Mouse (Mus musculus) bone marrow, adult 2 months (tissue): ENCODE data around the gene Itgav. TPM values are rescaled to one million over a fixed set of nuclear protein-coding genes. Genes with fewer than 3 reads are reported as not detected.
"Not testable (repeated sequence)": the region's sequence is repeated elsewhere in the genome, so short reads cannot be mapped to it uniquely, and the experiment has no call there.

Experiments
- H3K27ac ChIP-seq: fragments of 200-500 bp; 2 replicates; pipeline ENCODE4 v1.5.1; 2012; ENCODE audit warnings: low read depth, mild to moderate bottlenecking, control low read depth, inconsistent platforms, low read length; ENCODE audit not compliant: control insufficient read depth, poor library complexity, insufficient read depth
- H3K4me1 ChIP-seq: fragments of 200-500 bp; 2 replicates; pipeline ENCODE4 v1.6.1; 2011; ENCODE audit warnings: low read length; ENCODE audit not compliant: control insufficient read depth, insufficient read depth
- H3K4me3 ChIP-seq: fragments of 200-500 bp; replicated peaks from 2 replicates; pipeline ENCODE3; 2011; ENCODE audit warnings: mild to moderate bottlenecking, low read depth, low read length, control low read depth; ENCODE audit not compliant: control insufficient read depth
- CTCF ChIP-seq: fragments of 200-500 bp; IDR thresholded peaks from 2 replicates; pipeline ENCODE4 v1.5.1; 2011; ENCODE audit warnings: low read length, control low read depth; ENCODE audit not compliant: control insufficient read depth, insufficient read depth
- POLR2A ChIP-seq: fragments of 200-500 bp; IDR thresholded peaks from 2 replicates; pipeline ENCODE4 v1.6.1; 2011; ENCODE audit warnings: low read depth, mild to moderate bottlenecking, control low read depth, low read length, borderline replicate concordance; ENCODE audit not compliant: control insufficient read depth
- WGBS: fragments of 180-500 bp; shearing (Covaris S2); methylation state at CpG from one replicate; pipeline ENCODE4 v1.1.7; 2018; 5-methylcytosine and 5-hydroxymethylcytosine counted together
- polyA plus RNA-seq: library from polyadenylated mRNA; stranded (reverse); fragments of >200 nt; gene quantifications from 2 replicates; pipeline ENCODE4 v1.2.4, GENCODE M21; 2011; ENCODE audit warnings: low replicate concordance; ENCODE audit not compliant: missing spikeins, insufficient read depth, insufficient read length

Itgav gene
- polyA plus RNA-seq, 1 experiment, result 24.7 TPM

DNA sequence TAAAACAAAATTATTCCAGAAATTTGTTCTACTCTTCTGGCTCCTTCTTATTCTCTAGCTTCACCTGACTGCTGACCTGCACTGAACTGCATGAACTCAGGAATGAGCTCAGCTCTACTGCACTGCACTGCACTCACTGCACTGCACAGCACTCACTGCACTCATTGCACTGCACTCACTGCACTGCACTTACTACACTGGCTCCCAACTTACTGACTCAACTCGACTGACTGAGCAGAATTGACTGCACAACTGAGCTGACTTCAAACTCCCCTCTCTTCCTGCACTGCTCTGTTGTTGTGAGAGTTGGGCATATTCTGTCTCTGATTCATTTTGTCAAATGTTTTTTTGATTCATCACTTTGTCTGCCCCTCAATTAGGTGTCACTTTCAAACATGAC lies 24.9 kb upstream of the Itgav start:
- H3K4me1 ChIP-seq, result no peaks in the 10 kb centered on the region; the same call in 1 of the 2 replicates
- no peak overlapping the region for H3K4me3 ChIP-seq
- no peak overlapping the region for H3K27ac ChIP-seq
- TF ChIP-seq POLR2A, result no peak
- TF ChIP-seq CTCF, result no peak
- WGBS, result 27% methylated on average over 1 of the region's 1 CpGs

- H3K4me3 ChIP-seq, result no peak overlapping the region
- no peaks in the 10 kb centered on the region; the same call in 1 of the 2 replicates for H3K4me1 ChIP-seq
- no peak overlapping the region for H3K27ac ChIP-seq
- TF ChIP-seq POLR2A (no peak), CTCF (no peak)
- WGBS, result 61% methylated on average over 4 of the region's 4 CpGs
Measured at GRCm38 (mm10) chr2:83700667-83701066, 23.5 kb upstream of the Itgav start.

DNA sequence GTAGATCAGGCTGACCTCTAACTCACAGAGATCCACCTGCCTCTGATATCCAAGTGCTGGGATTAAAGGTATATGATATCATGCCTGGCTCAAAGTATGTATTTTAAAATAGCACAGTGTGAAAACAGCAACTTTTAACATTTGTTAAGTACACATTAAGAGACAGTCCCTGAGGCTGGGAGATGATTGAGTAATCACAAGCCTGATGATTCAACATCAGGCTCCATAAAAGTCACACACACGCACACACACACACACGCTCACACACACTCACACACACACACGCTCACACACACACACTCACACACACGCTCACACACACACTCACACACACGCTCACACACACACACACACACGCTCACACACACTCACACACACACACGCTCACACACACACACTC lies 21.8 kb upstream of the Itgav start:
- TF ChIP-seq CTCF (no peak), POLR2A (no peak)
- no peaks in the 10 kb centered on the region; the same call in 1 of the 2 replicates for H3K4me1 ChIP-seq
- no peak overlapping the region for H3K27ac ChIP-seq
- H3K4me3 ChIP-seq, result no peak overlapping the region
- WGBS, result 75% methylated on average over 7 of the region's 7 CpGs

DNA sequence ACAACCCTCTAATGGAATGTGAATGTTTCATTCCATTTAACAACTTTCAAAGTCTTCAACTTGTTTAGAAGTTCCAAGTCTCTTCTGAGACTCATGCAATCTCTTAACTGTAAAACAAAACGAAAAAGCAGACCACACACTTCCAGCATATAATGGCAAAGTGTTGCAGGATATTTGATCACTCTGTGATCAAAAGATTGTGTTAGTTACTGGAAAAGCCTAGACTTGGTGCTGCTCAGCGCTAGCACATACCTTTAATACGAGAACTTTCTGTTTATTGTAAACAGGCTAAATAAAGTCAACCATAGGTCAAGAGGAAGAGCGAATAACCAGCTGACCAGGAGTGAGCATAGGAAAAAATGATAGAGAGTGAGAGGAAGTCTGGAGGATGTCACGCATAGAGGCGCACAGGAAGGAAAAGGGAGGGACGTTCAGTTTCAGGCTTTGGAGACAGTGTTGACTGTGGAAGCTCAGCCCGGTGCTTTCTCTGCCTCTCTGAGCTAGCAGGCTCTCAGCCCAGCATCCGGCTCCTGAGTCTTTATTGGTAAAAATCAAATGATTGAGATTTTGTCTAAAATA lies 18.5 kb upstream of the Itgav start:
- no peak for TF ChIP-seq CTCF
- no peak for TF ChIP-seq POLR2A
- 15% methylated on average over 9 of the region's 9 CpGs for WGBS
- Histone ChIP-seq H3K4me3 (no peak overlapping the region), H3K27ac (no peak overlapping the region), H3K4me1 (no peaks in the 10 kb centered on the region)

DNA sequence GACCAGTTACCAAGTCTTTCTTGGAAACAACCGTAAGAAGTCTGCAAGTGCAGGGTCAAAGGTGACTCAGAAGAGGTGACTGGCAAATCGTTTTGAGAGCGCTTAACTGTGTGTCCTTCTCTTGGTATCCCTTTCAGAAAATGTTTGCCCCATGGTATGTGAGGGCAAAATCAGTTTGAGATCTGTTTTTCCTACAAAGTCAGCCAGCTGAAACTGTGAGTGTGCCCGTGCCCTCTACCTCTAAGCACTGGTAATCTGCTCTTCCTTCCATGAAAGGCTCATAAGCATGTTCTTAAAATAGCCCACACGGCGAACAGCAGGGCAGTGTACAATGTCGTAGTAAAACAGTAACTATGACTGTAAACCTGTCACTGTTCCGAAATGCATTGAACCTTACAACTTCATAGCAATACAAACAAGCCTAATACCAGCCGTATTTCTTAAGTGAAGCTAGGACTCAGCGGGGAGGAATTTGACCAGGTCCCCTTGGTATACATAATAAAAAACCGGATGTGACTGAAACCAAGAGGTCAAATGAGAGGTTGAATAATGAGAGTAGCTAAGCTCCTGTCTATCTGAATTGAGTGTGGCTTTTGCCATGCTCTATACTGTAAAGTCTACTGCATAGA lies 14.2 kb upstream of the Itgav start:
- H3K27ac ChIP-seq, result no peak overlapping the region
- WGBS, result 66% methylated on average over 11 of the region's 11 CpGs
- no peak for TF ChIP-seq POLR2A
- TF ChIP-seq CTCF, result no peak

DNA sequence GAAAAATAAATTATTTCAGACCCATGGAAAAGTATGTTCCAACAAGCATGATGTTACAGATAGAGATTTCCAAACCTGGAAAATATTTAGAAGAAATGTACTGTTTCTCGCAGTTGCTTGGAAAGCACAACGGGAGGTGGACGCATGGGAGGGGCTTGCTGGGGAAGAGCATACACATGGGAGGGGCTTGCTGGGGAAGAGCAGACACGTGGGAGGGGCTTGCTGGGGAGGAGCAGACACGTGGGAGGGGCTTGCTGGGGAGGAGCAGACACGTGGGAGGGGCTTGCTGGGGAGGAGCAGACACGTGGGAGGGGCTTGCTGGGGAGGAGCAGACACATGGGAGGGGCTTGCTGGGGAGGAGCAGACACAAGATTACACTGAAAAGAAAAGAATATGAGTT lies 10.9 kb upstream of the Itgav start:
- WGBS, result 64% methylated on average over 7 of the region's 7 CpGs
- not testable (repeated sequence) for H3K4me3 ChIP-seq, H3K4me1 ChIP-seq, H3K27ac ChIP-seq

More for the DNA sequence above, 14.2 kb upstream of the Itgav start:
- Histone ChIP-seq H3K4me1 (no peaks in the 10 kb centered on the region), H3K4me3 (no peak overlapping the region)

DNA sequence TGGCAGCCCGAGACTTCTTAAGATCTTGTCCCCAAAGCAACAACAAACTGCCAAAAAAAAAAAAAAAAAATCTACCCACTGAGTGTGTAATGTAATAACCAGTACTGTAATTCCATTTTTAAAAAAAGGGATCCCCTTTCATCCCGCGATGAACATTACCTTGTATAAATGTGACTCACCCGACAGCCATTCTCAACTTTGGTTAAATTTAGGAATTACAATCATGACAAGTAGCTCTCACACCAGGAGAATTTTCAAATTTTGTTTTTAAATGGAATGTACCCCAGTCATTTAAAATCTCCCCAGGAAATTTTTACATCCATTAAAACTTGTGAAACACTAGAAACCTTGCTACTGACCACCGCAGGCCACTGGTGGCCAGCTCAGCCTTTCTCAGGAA lies 10.3 kb upstream of the Itgav start:
- Histone ChIP-seq H3K4me3 (no peak overlapping the region), H3K4me1 (no peaks in the 10 kb centered on the region), H3K27ac (no peak overlapping the region)
- TF ChIP-seq POLR2A (no peak), CTCF (no peak)
- 77% methylated on average over 5 of the region's 5 CpGs for WGBS

DNA sequence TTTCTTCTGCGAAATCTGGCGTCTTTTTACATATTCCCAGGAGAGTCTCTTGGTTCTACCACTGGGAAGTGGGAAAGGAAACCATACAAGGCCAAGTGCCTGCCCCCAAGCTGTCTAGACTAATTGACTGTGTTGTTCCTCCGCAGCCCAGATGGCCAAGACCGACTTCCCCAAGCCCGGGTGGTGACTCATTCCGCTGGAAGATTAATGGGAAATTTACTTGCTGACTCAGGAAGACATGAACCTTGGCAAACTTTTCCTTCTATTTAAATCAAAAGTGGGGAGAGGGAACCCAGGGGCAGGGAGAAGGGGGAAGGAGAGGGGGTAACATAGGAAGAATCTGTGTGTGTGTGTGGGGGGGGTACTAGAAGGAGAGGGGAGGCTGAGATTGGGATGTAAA lies 9.4 kb upstream of the Itgav start:
- WGBS, result 8% methylated on average over 6 of the region's 6 CpGs
- Histone ChIP-seq H3K4me1 (no peaks in the 10 kb centered on the region), H3K27ac (no peak overlapping the region), H3K4me3 (no peak overlapping the region)
- no peak for TF ChIP-seq POLR2A
- TF ChIP-seq CTCF, result no peak

- Histone ChIP-seq H3K4me1 (peaks cover under 1% of the 10 kb centered on the region; the same call in 1 of the 2 replicates), H3K4me3 (no peak overlapping the region), H3K27ac (no peak overlapping the region)
- TF ChIP-seq POLR2A (no peak), CTCF (no peak)
- 87% methylated on average over 4 of the region's 4 CpGs for WGBS
Measured at GRCm38 (mm10) chr2:83718341-83718740, 5.9 kb upstream of the Itgav start.

- Histone ChIP-seq H3K4me3 (no peak overlapping the region), H3K4me1 (peaks cover 2% of the 10 kb centered on the region), H3K27ac (no peak overlapping the region)
- TF ChIP-seq POLR2A (no peak), CTCF (no peak)
- 74% methylated on average over 3 of the region's 3 CpGs for WGBS
Measured at GRCm38 (mm10) chr2:83721635-83722034, 2.6 kb upstream of the Itgav start.
